Mouse (Mus musculus) E14TG2a.4 (cell line): ENCODE results near the gene Lama2.

Experiments used
- CTCF ChIP-seq: conservative IDR thresholded peaks from 2 replicates; pipeline ENCODE4 v1.5.1; 2014; ENCODE audit warnings: low read length
- NANOG ChIP-seq: IDR thresholded peaks from 2 replicates; pipeline ENCODE4 v1.6.1; 2014; ENCODE audit warnings: borderline replicate concordance, low read length, mixed read lengths
- POU5F1 ChIP-seq: IDR thresholded peaks from 2 replicates; pipeline ENCODE4 v1.6.1; 2014; ENCODE audit warnings: low read length, borderline replicate concordance

DNA sequence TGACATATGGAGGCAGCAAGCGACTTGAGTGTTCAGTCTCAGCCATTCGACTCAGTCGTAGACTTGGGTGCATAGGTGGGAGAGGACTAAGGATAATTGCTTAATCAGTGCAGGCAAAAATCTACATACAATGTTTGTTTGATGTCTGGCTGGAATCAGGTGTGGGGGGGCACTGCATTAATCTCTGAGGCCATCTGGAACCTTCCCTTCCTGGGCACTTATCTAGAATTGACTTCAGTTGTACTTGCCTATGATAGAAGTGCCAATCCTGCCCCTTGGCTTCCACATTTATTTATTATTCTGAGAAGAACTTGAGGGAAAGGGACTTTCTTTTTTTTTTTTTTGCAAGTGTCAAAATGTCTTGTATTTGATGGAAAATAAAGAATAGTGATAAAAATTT lies 644.2 kb downstream of the Lama2 start:
- TF ChIP-seq CTCF (no peak), NANOG (no peak), POU5F1 (no peak)
